Mouse (Mus musculus) forebrain, embryonic 10.5 days (tissue): ENCODE data around the gene Ptprc. TPM values are rescaled to one million over a fixed set of nuclear protein-coding genes. Genes with fewer than 3 reads are reported as not detected.

Experiments
- DNase-seq: peaks from one replicate; pipeline ENCODE4 v3.0.0-alpha.2; 2017; ENCODE audit warnings: low spot score; ENCODE audit errors: extremely low spot score
- H3K27ac ChIP-seq: fragments of 300-500 bp; sonication (generic); 2 replicates; pipeline ENCODE4 v1.5.1; 2016; ENCODE audit warnings: mild to moderate bottlenecking
- H3K27me3 ChIP-seq: fragments of 300-500 bp; sonication (generic); 2 replicates; pipeline ENCODE4 v1.6.1; 2016; ENCODE audit warnings: mild to moderate bottlenecking; ENCODE audit not compliant: poor library complexity, severe bottlenecking
- H3K36me3 ChIP-seq: fragments of 300-500 bp; sonication (generic); replicated peaks from 2 replicates; pipeline ENCODE4 v1.6.1; 2016; ENCODE audit warnings: mild to moderate bottlenecking, moderate library complexity
- H3K4me1 ChIP-seq: fragments of 300-500 bp; sonication (generic); 2 replicates; pipeline ENCODE4 v1.6.1; 2016
- H3K4me3 ChIP-seq: fragments of 300-500 bp; sonication (generic); 2 replicates; pipeline ENCODE4 v1.5.1; 2016; ENCODE audit warnings: mild to moderate bottlenecking, moderate library complexity
- H3K9me3 ChIP-seq: fragments of 300-500 bp; sonication (generic); 2 replicates; pipeline ENCODE4 v1.6.1; 2016; ENCODE audit warnings: mild to moderate bottlenecking, moderate library complexity
- WGBS: fragments of 180-500 bp; shearing (Covaris S2); methylation state at CpG from one replicate; pipeline ENCODE4 v1.1.7; 2016; 5-methylcytosine and 5-hydroxymethylcytosine counted together
- polyA plus RNA-seq: library from polyadenylated mRNA; unstranded; fragments of >200 nt; fragmentation: Nextera tagmentation; extraction: Ambion mirVana; gene quantifications from 2 replicates; pipeline ENCODE4 v1.2.1, GENCODE M21; 2016

Gene Ptprc
- polyA plus RNA-seq, 1 experiment from 2014 or later: 0.98 TPM

DNA sequence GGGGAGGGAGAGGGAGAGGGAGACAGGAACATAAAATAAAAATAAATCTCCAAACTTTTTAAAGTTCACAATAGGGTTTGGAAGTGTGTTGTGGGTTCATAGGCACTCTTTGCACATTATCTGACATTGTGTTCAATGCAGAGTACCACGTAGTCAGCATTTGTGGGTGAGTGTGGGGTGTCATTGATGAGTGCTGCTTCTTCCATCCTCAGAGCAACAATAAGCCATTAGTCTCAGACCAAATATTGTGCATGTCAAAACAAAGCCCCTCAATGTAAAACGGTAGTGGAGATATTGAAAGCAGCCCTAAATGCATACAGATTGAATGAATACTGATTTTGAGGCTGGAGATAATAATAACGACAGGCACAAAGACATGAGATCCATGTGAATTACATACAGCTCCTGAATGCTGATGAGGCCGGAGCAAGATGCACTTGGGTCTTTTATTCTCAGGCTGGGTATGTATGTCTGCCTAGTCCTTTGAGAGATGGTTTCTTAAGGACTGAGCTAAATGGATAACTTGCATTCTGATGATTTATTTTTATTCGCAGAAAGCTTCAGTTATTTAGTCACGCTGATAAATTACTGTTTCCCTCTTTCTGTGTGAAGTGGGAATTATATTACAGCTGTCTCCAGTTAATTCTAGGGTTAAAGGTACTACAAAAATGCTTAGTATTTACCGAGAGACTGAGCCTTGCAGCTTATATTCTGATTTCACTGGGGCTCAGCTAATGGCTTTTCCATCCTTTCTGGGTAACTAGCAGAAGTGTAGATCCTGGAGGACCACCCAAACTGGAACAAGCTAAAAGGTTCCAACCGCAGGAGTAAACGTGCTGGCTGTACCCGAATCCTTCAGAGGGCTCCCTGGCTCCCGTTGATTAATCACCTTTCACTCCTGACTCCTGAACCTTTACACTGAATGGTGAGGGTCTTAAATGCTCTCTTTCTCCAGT is 153.3 kb downstream of the Ptprc start:
- no peaks in the 10 kb centered on the region for H3K27me3 ChIP-seq
- no peak overlapping the region for H3K4me3 ChIP-seq
- no peak for DNase-seq
- H3K36me3 ChIP-seq: no peaks in the 10 kb centered on the region
- H3K9me3 ChIP-seq: no peaks in the 10 kb centered on the region
- no peak overlapping the region for H3K27ac ChIP-seq
- H3K4me1 ChIP-seq: peaks cover 22% of the 10 kb centered on the region
- 65% methylated on average over 11 of the region's 11 CpGs for WGBS

Other genes with a start within 250 kb of the Ptprc start
- not detected in 2 replicates for gene Atp6v1g3, start 98.0 kb upstream of the Ptprc start, polyA plus RNA-seq